In genomic region chr10:59221473-59222270, GRCm38 (mm10) we compare ENCODE assay signal across 8 mouse cellular contexts. TPM values are rescaled to one million over a fixed set of nuclear protein-coding genes. Genes with fewer than 3 reads are reported as not detected.
DNase-seq lines count a peak whose midpoint lies in the region; ATAC-seq and TF ChIP-seq lines count a peak whose summit lies in the region.

Sept10 (minus strand) TSS chr10:59221847.
Sowahc (plus strand) TSS chr10:59221953.

- peak within 1 kb of the TSS; percentile 90 for H3K4me2 ChIP-seq in lung, embryonic 15.5 days

- no peaks in the 10 kb centered on the region for H3K9me3 ChIP-seq in hindbrain, embryonic 10.5 days
- no peaks in the 10 kb centered on the region for H3K9me3 ChIP-seq in lung, embryonic 15.5 days

- peak; percentile 98 for ATAC-seq in lung, embryonic 15.5 days (ENCODE audit: borderline replicate concordance, extremely low read depth, low FRiP score, low TSS enrichment)

- peak; percentile 53 for TF ChIP-seq POLR2A in olfactory bulb, adult 2 months (IDR thresholded peaks at IDR 0.05; ENCODE audit: insufficient read depth, low read depth, low read length)

- peaks cover 11% of the 10 kb centered on the region; the same call in 1 of the 2 replicates for H3K36me3 ChIP-seq in hindbrain, embryonic 10.5 days
- no peaks in the 10 kb centered on the region for H3K36me3 ChIP-seq in lung, embryonic 15.5 days

- H3K4me1 ChIP-seq in hindbrain, embryonic 10.5 days (replicated peaks) = peaks cover 44% of the 10 kb centered on the region
- peaks cover 24% of the 10 kb centered on the region for H3K4me1 ChIP-seq in lung, embryonic 15.5 days
- peaks cover 11% of the 10 kb centered on the region for H3K4me1 ChIP-seq in olfactory bulb, adult 2 months (ENCODE audit: control insufficient read depth, insufficient read depth, low read length)

- H3K27ac ChIP-seq in hindbrain, embryonic 10.5 days = peak within 1 kb of the TSS; percentile 98
- peak within 1 kb of the TSS; percentile 98 for H3K27ac ChIP-seq in lung, embryonic 15.5 days
- peak within 1 kb of the TSS; percentile 54; the same call in 1 of the 2 replicates for H3K27ac ChIP-seq in olfactory bulb, adult 2 months (ENCODE audit: insufficient read depth, low read depth, low read length)

- H3K27me3 ChIP-seq in hindbrain, embryonic 10.5 days (ENCODE audit: insufficient read depth, poor library complexity, severe bottlenecking) = peaks cover 4% of the 10 kb centered on the region; the same call in 1 of the 2 replicates
- H3K27me3 ChIP-seq in lung, embryonic 15.5 days = no peaks in the 10 kb centered on the region

- under 1% methylated on average over 84 of the region's 84 CpGs for WGBS in hindbrain, embryonic 10.5 days
- WGBS in lung, embryonic 15.5 days = under 1% methylated on average over 76 of the region's 84 CpGs
- WGBS in olfactory bulb, adult 2 months = under 1% methylated on average over 84 of the region's 84 CpGs

- H3K4me3 ChIP-seq in hindbrain, embryonic 10.5 days = peak within 1 kb of the TSS; percentile 80
- H3K4me3 ChIP-seq in lung, embryonic 15.5 days = peak within 1 kb of the TSS; percentile 91
- H3K4me3 ChIP-seq in olfactory bulb, adult 2 months (ENCODE audit: insufficient read depth, low read depth, low read length) = peak within 1 kb of the TSS; percentile 98

- peak; percentile 94 for DNase-seq in NIH3T3 (ENCODE audit: low read depth)
- peak; percentile 96 for DNase-seq in cerebellum, adult 9-11 months
- peak; percentile 89 to 96 for DNase-seq in frontal cortex, adult 2 months (ENCODE audit: extremely low spot score in 1 of 2, low spot score in 1 of 2)
- peak; percentile 96 for DNase-seq in hindbrain, embryonic 10.5 days (ENCODE audit: low spot score)
- peak; percentile 91 for DNase-seq in layer of hippocampus, adult 9-10 months (ENCODE audit: low spot score)
- peak; percentile 90 to 93 for DNase-seq in thymus, adult 18-20 months

- TF ChIP-seq CTCF in olfactory bulb, adult 2 months (IDR thresholded peaks at IDR 0.05; ENCODE audit: insufficient read depth, low read depth, low read length) = no peak

- peak within 1 kb of the TSS; percentile 78 for H3K9ac ChIP-seq in lung, embryonic 15.5 days

RNA-seq across cellular contexts. Expression of gene Sept10, which starts in this region (rescaled TPM):
- 7.8 and 9.6 TPM in 2 replicates for polyA plus RNA-seq in frontal cortex, adult 2 months (2012; rRNA removed)
- 22.2 and 28.4 TPM in 2 replicates for polyA plus RNA-seq in hindbrain, embryonic 10.5 days (2016; fragmentation: Nextera tagmentation; extraction: Ambion mirVana)
- 68.0 and 69.9 TPM in 2 replicates for polyA plus RNA-seq in lung, embryonic 15.5 days (2015; fragmentation: Nextera tagmentation; extraction: Ambion mirVana)
- not detected in 2 replicates for polyA plus RNA-seq in olfactory bulb, adult 2 months (2012; ENCODE audit: insufficient read depth, insufficient read length, low replicate concordance, missing spikeins)

RNA-seq across cellular contexts. Expression of gene Sowahc, which starts in this region (rescaled TPM):
- 4.9 and 5.6 TPM in 2 replicates for polyA plus RNA-seq in frontal cortex, adult 2 months (2012; rRNA removed)
- 11.2 and 12.3 TPM in 2 replicates for polyA plus RNA-seq in hindbrain, embryonic 10.5 days (2016; fragmentation: Nextera tagmentation; extraction: Ambion mirVana)
- polyA plus RNA-seq in lung, embryonic 15.5 days (2015; fragmentation: Nextera tagmentation; extraction: Ambion mirVana) = 10.7 and 11.4 TPM in 2 replicates
- polyA plus RNA-seq in olfactory bulb, adult 2 months (2012; ENCODE audit: insufficient read depth, insufficient read length, low replicate concordance, missing spikeins) = not detected in 2 replicates

Comparison
In these comparisons a context has a peak if more than half of its experiments do, and no peak if none do; other contexts are left out.
1. Peak in every context shown above with its lines: DNase-seq, ATAC-seq, H3K4me3 ChIP-seq and H3K27ac ChIP-seq.